Mouse (Mus musculus): Measurements from ENCODE around the gene Nxn.

GRCm38 (mm10) chr11:76446251-76446650 is 47.3 kb upstream of the Nxn start:
- TF ChIP-seq CTCF (IDR thresholded peaks at IDR 0.05; ENCODE audit: borderline replicate concordance, control insufficient read depth, extremely low read depth, insufficient read depth, low read length, poor library complexity): no peak
- TF ChIP-seq POLR2A (IDR thresholded peaks at IDR 0.05; ENCODE audit: control insufficient read depth, extremely low read depth, insufficient read depth, low read length, poor library complexity): no peak

All from thymus, adult 2 months (tissue).